Mouse (Mus musculus) heart, postnatal 25 days (tissue): ENCODE measurements around the gene Aldoart2. TPM values are rescaled to one million over a fixed set of nuclear protein-coding genes. Genes with fewer than 3 reads are reported as not detected.
"Not testable (repeated sequence)": the region's sequence is repeated elsewhere in the genome, so short reads cannot be mapped to it uniquely, and the experiment has no call there.

Source experiments
- DNase-seq: peaks from one replicate; pipeline ENCODE4 v3.0.0; 2022; ENCODE audit warnings: low spot score
- intact Hi-C: fragments of 180-260 bp; cut with DNase I; formaldehyde crosslinking; loops from one replicate; pipeline ENCODE4 v1.15.1; 2025
- total RNA-seq, 2 experiments: library from RNA; stranded (reverse); gene quantifications; 2 replicates each; pipeline ENCODE4 v1.2.3; 2021

The Aldoart2 gene
- total RNA-seq, 2 experiments from 2014 or later = not detected

DNA sequence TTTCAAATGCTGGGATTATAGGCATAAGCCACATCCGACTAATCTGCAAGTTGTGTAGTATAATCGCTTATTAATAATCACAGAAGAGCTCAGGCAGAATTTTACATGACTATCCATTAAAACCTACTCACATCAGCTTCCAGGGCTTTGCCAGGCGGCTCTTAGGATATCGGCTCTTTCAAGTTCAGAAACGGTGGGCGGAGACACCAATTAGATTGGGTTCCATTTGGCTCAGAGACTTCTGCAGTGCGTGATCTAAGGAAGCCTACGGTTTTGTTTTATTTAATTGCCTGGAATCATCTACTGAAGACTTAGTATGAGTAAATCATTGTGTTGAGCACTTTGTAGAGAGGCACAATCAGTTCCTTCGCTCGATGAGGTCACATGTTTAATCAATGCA lies 6.6 kb downstream of the Aldoart2 start:
- intact Hi-C loops = no loop called here

GRCm38 (mm10) chr12:55573089-55573488 lies 8.1 kb downstream of the Aldoart2 start:
- intact Hi-C loops = no loop called here

More for the DNA sequence above, 6.6 kb downstream of the Aldoart2 start:
- DNase-seq = no peak

DNA sequence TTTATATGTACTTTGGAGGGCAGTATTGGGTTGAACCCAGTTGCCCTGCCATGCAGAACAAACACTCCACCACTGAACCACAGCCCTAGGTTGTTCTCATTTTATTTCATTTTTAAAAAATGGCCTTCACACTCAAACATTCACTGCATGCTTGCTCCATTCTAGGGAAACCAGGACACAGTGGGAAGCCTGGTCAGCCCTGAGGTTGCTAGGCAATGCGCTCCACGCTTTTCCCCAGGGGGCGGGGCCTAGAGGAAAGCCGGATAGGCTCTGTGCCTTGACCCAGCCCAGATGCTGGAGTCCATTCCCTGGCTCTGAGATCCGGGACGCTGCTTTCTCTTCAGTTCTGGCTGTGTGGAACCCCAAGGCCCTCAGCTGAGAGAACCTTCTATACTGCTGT lies 8.8 kb downstream of the Aldoart2 start:
- intact Hi-C loops = no loop called here
- no peak for DNase-seq

More at GRCm38 (mm10) chr12:55573089-55573488, 8.1 kb downstream of the Aldoart2 start:
- no peak for DNase-seq

DNA sequence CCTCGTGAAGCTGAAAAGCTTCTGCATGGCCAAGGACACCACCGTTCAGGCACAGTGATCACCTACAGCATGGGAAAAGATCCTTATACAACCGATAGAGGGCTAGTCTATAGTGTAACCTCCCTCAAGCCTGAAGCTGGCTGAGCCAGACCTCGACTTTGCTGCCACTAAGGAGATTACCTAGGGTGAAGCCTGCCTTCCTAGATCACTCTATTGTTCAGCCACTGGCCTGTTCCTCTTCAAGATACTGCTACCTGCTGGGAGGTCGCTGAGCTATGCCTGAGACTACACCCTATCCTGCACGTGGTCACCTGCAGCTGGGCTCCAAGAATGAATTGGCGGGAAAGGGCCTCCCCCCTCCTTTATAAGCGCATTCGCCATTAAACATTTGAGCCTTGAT lies 21.9 kb downstream of the Aldoart2 start:
- intact Hi-C loops, DNase-seq: not testable (repeated sequence)

- no peak for DNase-seq
- intact Hi-C loops = no loop called here
Observed at GRCm38 (mm10) chr12:55598537-55598886, 33.5 kb downstream of the Aldoart2 start.

DNA sequence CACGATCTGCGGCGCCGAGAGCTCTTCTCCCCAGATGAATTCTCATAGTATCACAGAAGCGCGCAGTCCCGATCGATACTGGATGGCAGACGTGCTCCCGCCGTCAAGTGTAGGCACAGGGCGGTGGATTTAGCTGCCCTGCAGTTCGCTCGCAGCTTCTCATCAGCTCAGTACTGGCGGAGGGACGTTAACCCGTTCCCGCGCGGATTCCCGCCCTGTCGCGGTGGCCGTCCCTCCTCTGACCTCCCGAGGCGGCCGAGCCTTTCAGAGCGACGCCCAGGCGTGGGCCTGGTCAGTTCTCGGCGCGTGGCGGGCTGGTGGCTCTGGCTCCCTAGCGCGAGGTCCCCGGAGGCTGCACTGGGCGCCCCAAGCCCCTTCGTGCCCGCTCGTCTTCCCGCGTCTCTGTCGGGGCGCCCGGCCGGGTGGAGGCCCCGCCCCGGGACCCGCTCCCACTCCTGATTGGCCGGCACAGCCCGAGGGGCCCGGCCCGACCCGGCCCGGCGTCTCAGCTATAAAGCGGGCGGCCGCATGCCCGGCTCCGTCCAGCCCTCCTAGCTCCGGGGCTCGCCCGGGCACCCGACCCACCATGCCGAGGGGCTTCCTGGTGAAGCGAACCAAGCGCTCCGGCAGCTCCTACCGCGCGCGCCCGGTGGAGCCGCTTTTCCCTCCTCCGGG lies 34.0 kb downstream of the Aldoart2 start, which contains the start of gene Insm2:
Gene Insm2 (plus strand): TSS at position 541 of the 675 bp plus-strand sequence.
- no peak for DNase-seq
- intact Hi-C loops = no loop called here

GRCm38 (mm10) chr12:55599639-55600502 lies 34.8 kb downstream of the Aldoart2 start:
- intact Hi-C loops = no loop called here
- no peak for DNase-seq

DNA sequence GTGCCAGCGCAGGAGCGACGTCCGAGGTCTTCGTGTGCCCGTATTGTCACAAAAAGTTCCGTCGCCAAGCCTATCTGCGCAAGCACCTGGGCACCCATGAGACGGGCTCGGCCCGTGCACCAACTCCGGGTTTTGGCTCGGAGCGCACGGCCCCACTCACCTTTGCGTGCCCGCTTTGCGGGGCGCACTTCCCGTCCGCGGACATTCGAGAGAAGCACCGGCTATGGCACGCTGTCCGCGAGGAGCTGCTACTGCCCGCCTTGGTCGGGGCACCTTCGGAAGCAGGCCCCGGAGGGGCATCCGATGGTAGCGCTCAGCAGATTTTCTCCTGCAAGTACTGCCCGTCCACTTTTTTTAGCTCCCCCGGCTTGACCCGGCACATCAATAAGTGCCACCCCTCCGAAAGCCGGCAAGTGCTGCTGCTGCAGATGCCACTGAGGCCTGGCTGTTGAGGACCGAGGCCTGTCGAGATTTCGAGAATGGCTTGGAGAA lies 35.5 kb downstream of the Aldoart2 start:
- no peak for DNase-seq
- intact Hi-C loops = no loop called here

DNA sequence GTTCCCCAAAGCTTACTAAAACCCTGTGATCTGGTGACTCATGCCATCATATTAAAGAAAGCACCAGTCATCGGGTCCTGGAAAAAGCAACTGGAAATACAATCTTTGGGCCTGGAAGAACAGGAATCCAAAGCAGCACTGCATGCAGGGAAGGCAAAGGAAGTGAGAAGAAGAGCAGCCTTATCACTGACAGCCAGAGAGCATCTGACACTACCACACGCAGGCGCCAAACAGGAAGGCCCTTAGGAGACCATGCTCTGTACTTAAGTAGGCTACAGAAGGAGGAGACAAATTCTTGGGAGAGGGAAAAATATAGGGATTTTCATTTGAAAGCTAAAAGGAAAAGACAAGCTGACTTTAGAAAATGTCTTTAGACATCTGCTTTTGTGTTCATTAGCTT lies 39.4 kb downstream of the Aldoart2 start:
- no peak for DNase-seq
- intact Hi-C loops = no loop called here

DNA sequence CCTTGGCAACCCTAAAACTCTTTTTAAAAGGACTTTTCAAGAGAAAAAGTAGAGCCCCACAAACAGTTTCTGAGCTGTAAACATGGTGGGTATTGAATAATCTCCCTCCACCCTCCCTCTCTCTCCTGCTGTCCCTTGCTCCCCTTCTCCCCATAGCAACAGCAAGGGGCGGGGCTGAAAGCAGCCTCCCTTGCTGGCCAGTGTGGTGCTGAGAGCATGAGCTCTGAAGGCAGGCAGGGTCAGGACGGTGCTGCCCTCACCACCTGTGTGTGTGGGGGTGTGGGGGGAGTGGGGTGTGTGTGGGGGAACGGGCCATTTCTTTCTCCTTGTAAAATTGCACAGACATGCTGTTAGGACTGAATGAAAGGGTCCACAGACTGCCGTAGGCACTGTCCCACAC lies 42.9 kb downstream of the Aldoart2 start:
- intact Hi-C loops = no loop called here
- no peak for DNase-seq

- intact Hi-C loops = no loop called here
- no peak for DNase-seq
Observed at GRCm38 (mm10) chr12:55610812-55611211, 45.8 kb downstream of the Aldoart2 start.

Other genes with a start within 250 kb of the Aldoart2 start
- gene Psma6, start 181.0 kb upstream of the Aldoart2 start, total RNA-seq = 100 to 1,000 TPM; 150 to 157 TPM
- 10 to 100 TPM; 40.8 to 42.7 TPM for gene Nfkbia, start 72.6 kb upstream of the Aldoart2 start, total RNA-seq
- gene Insm2, start 34.2 kb downstream of the Aldoart2 start, total RNA-seq = not detected